Mouse (Mus musculus) frontal cortex, adult 2 months (tissue): ENCODE measurements around the gene Tmem217. TPM values are rescaled to one million over a fixed set of nuclear protein-coding genes. Genes with fewer than 3 reads are reported as not detected.

Source experiments
- DNase-seq, 2 experiments: peaks; one replicate each; pipeline ENCODE4 v3.0.0; 2022; ENCODE audit warnings: low spot score in 1 of 2; ENCODE audit errors: extremely low spot score in 1 of 2
- polyA plus RNA-seq: library from polyadenylated mRNA; depleted of rRNA; stranded (reverse); fragments of >200 nt; gene quantifications from 2 replicates; pipeline ENCODE4 v1.2.3, GENCODE M21; 2012; rRNA removed

Gene Tmem217
- polyA plus RNA-seq, result 0.16 and 0.88 TPM in 2 replicates

- no peak for DNase-seq
These were observed at the start of gene Tmem217 for GRCm38 (mm10) chr17:29552162-29552732. Gene Tmem217 (minus strand): TSS chr17:29552385.

DNA sequence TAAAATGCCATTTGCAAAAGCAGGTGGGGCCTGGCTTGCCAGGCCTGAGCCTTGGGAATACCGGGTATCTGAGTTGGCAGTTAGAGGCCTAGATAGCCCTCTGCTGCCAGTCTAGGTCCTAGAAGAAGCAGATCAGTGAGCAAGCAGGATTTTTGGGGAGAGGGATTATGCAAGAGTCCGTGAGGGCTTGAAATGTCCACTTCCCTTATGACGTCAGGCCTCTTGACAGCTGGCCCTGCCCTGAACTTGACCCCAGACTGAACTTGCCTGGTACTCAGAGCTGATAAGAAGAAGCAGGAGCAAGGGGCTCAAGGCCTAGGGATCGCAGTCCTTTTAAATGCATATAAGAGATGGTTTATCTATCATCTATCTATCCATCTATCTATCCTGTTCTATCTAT is 49.2 kb upstream of the Tmem217 start:
- no peak for DNase-seq

GRCm38 (mm10) chr17:29599537-29599936 is 47.4 kb upstream of the Tmem217 start:
- DNase-seq, result no peak

GRCm38 (mm10) chr17:29599051-29599450 is 46.9 kb upstream of the Tmem217 start:
- DNase-seq, result no peak

DNA sequence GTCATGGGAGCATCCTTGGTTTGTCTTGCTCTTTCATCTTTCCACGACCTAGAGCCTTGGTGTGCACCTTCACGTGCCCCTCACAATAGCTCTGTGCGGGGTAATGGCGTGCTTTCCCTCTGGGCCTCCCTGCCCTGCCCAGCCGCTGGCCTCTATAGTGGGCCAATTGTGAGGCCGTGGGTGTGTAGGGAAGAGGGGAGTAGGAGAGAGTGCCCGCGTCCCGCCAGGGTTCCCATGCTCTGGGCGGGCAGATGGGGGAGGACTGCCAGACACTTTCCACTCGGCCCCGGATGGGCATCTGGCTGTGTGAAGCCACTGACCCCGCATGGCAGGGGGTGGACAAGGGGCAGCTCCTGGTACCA is 44.6 kb upstream of the Tmem217 start:
- DNase-seq, result no peak

- DNase-seq, result no peak
These were observed 43.9 kb upstream of the Tmem217 start for GRCm38 (mm10) chr17:29595891-29596770.

GRCm38 (mm10) chr17:29589221-29589898 is 37.2 kb upstream of the Tmem217 start:
- DNase-seq, result no peak

- no peak for DNase-seq
These were observed 34.7 kb upstream of the Tmem217 start for GRCm38 (mm10) chr17:29586921-29587320.

- no peak for DNase-seq
These were observed 33.3 kb upstream of the Tmem217 start for GRCm38 (mm10) chr17:29585446-29585845.

- no peak for DNase-seq
These were observed 32.6 kb upstream of the Tmem217 start for GRCm38 (mm10) chr17:29584737-29585136.

DNA sequence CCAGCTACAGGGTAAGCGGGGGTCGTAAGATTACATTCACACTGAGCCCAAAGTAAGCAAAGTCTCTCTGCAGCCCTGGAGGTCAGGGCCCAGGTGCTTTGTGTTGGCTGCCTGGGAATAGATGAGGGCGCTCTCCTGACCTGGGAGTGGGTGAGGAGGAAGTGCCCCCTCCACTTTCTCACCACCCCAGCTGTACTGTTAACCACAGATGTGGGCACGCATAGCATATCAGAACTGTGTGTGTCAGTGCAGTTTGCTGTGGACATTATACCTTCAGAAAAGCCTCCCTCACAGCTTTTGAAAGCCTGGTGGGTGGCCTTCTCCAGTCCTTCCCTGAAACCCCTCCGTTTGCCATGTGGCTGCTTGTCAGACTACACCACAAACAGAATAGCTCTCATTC is 32.1 kb upstream of the Tmem217 start:
- no peak for DNase-seq

DNA sequence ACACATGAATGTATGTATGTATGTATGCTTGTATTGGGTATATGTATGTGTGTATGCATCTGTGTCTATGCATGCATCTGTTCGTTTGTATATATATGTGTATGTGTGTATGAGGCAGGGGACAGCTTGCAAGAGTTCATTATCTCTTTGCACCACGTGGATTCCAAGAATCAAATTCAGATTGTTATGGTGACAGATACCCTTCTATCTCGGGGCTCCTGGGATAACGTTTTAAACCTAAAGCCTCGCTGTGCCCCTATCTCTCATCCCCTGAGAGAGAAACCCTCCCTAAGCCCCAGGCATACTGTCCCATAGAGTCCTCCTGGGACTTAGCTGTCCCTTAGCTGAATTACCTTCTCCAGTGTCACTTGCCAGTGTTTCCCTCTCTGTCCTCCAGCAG is 31.4 kb upstream of the Tmem217 start:
- no peak for DNase-seq

DNA sequence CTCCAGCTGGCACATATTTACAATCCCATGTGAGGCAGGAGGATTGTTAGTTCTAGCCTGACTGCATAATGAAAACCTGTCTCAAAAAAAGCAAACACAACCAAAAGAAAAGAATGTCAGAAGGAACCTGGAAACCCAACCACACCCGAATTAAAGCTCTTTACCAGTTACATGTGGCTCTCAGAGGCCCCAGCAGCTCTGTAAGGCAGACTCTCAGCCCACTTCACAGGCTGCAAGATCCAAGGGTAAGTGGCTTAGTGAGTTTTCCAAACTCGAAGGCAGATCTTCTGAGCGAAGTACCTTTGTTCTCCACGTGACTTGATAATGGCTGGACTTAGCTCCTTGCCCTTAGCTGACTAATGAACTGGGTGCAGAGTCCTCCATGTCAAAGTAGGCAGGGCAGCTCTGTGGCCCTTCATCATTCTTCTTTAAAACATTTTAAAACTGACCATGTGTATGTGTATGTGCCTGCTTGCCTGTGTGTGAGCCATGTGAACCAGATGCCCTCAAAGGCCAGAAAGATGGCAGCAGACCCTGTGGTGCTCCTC is 27.5 kb upstream of the Tmem217 start:
- DNase-seq, result no peak

DNA sequence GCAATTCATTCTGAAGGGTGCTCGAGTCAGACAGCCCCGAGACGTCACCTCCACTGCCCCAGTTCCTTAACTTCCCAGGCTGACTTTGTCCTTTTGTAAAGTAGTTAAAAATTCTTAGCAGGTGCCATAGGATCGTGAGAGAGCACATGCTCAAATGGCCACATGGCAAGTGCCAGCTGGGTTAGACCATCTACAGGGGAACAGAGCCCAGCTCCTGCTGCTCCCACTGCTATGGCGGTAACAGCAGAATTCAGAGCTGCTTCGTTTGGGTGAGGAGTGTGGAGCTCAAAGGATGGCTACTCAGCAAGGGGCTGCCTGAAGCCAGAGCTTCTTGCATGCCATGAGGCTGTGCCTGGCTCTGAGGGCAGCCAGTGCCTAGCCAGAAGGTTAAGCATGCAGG is 17.6 kb upstream of the Tmem217 start:
- no peak for DNase-seq

- DNase-seq, result no peak
These were observed 16.2 kb upstream of the Tmem217 start for GRCm38 (mm10) chr17:29568435-29568834.

GRCm38 (mm10) chr17:29565521-29565920 is 13.3 kb upstream of the Tmem217 start:
- DNase-seq, result no peak

- no peak for DNase-seq
These were observed 6.3 kb upstream of the Tmem217 start for GRCm38 (mm10) chr17:29558476-29558875.

- no peak for DNase-seq
These were observed 4.7 kb upstream of the Tmem217 start for GRCm38 (mm10) chr17:29556893-29557292.

- DNase-seq, result no peak
These were observed 4.3 kb upstream of the Tmem217 start for GRCm38 (mm10) chr17:29556456-29556855.

- DNase-seq, result no peak
These were observed 2.0 kb upstream of the Tmem217 start for GRCm38 (mm10) chr17:29554176-29554575.

- DNase-seq, result no peak
These were observed 1.2 kb downstream of the Tmem217 start for GRCm38 (mm10) chr17:29551019-29551418.
